Mouse (Mus musculus): ENCODE measurements at regions not wholly inside any gene's neighbourhood (a gene's known extent, or its start where the extent isn't known, plus 50 kb on each side); places are given as distances from the start of the nearest gene placed in this dataset.
"Not testable (repeated sequence)": the region's sequence is repeated elsewhere in the genome, so short reads cannot be mapped to it uniquely, and the experiment has no call there.

DNA sequence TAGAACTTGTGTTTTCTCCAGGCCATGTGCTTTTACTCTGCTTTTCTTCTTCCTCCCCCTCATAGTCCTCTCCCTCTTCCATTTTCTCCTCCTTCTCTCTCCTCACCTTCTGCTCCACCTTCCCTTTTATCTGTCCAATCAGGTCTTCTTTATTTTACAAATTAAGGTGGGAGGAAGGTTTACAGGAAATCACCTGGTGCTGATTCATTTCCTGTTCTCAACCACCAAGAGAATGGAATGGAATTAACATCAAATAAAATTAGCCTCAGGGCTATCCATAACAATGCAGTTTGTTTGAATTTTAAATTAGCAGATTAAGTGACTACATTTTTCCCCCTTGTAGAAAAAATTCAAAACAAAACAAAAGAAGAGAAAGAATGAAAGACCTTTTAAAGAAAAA, 414.3 kb upstream of the Slc39a10 start:
- ATAC-seq (ENCODE audit: poor library complexity, severe bottlenecking), result no peak

DNA sequence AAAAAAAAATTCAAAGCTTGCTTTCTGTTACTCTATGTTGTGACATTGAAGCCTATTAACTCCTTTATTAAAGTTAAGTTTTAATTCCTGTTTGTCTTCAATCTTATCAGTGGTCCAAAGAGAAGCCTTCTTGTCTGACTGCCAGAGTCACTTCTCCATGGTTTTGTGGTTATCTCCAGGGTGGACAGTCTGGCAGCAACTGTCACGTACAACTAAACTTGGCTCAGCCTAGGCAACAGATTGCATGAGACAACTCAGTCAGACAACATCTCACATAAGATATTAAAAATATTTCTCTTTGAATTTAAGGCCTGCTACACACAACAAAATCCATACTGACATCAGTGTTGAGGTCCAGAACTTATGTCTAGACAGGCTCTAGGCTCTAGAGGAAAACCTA, 406.7 kb upstream of the Slc39a10 start:
- no peak for ATAC-seq (ENCODE audit: poor library complexity, severe bottlenecking)

DNA sequence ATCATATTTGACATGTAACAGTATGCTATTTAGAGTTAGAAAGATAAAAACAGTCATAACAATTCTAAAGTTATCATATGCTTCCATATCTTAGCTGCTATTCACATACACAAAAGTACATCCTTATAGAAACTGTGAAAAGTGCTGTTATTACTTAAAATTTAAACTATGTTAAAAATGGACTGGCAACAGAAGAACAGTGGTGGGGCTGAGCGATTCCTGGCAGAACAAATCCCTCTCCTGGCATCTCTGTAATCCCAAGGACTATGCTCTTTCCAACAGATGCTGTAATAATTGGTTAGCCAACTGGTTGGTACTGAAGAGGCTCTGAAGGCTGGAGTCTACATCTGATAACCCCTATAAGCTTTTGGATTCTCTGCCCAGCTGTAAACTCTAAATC, 393.0 kb upstream of the Slc39a10 start:
- ATAC-seq (ENCODE audit: poor library complexity, severe bottlenecking), result no peak

DNA sequence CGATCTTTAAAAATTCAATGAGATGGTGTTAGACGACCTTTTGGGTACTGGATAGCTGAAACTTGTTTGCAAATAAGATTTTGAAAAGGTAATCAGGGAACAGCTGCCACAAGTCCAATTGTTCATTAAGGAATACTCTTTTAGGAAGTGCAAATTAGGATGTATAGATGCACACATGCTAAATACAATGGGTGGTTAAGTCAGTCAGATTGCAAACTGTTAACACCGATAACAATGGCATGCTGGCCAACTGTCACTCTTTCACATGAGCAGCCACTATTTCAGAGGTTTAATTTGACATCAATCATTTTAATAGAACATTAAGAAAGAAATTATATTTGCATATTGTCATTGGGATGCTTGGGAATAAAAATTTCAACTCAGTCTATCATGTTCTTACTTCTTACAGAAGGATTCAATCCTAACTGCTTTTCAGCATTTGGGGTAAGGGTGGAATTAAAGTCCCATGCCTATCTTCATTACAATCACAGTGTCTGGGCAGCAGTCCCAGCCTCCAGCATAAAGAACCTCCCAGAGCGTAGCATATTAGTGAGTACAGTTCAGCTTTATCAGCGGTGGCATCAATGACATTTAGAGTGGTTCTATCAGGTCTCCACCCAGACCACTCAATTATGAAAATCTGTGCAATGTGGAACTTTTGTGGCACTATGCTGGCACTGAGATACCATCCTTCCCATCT, 385.8 kb upstream of the Slc39a10 start:
- ATAC-seq (ENCODE audit: poor library complexity, severe bottlenecking), result no peak

DNA sequence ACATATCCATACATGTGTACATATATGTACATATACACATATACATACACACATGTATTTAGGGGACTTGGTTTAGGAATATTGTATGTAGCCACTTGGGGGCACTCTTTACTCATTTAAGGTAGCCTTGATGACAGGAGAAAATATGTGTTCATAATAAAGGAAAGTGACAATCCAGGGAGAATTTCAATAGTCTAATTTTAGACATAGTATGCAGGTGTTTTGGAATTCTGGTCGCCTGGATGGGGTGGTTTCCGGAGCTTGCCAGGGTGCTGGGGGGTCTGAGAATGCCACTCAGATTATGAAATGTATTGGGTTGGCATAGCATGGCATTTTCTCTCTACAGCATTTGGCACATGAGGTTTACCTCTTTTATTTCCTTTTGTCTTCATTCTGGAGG, 385.2 kb upstream of the Slc39a10 start:
- no peak for ATAC-seq (ENCODE audit: poor library complexity, severe bottlenecking)

DNA sequence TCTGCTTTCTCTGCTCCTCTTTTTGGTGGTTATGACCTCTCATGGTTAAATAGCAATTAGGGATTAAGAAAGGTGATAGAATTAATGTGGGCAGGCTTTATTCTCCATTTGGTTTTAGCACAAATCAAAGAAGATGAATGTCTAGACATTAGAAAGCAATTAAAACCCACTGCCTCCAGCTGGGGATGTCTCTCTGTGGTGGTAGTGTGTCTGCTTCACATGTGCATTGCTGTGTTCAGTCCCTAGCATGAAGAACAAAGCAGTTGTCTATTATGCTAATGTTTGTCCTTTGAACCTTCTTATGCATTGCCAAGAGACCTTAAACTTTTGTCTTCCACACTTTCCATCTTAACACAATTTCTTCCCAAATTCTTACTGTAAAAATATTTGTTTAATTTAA, 379.5 kb upstream of the Slc39a10 start:
- ATAC-seq (ENCODE audit: poor library complexity, severe bottlenecking), result no peak

DNA sequence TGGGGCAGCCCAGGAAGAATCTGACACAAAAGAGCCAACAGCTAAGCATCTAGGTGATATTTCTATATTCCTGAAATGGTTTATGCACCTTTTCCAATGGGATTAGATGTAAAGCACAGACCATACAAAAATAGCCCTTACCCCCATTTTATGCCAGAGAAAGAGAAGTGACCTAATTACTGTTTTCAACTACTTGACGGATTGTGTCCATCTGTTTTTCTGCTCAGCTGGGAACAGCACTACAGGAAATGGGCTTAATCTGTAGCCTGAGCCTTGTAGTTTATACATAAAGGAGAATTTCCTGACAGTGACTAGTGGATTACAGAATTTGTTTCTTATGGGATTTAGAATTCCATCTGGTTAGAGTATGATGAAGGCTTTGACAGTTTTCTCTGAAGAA, 371.0 kb upstream of the Slc39a10 start:
- ATAC-seq (ENCODE audit: poor library complexity, severe bottlenecking), result no peak

DNA sequence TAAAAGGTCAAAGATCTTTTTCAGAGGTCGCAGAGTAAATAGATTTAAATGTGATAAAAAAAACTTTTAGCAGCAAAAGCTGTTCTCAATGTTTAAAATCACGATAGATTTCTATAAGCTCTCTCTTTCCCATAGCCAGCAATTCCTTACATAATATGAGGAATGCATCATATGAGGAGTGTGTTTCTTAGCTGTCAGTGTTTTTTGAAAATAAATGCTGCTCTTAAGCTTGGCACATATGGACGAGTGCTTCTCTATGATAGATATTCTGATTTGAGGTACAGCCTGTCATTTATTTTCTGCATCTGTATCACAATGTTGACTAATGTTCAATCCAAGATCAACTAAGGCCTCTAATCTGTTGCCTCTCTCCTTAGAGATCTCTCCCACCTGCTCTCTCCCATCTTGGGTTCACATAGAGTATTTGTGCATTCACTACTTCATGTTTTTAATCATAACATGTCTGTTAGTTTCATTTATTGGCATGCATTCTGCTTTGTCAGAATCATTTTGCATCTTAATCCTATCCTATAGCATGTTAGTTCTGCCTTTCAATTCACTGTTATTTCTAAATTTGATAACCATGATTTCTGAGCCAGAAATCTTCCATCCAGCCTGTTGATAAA, 369.0 kb upstream of the Slc39a10 start:
- ATAC-seq (ENCODE audit: poor library complexity, severe bottlenecking), result no peak

DNA sequence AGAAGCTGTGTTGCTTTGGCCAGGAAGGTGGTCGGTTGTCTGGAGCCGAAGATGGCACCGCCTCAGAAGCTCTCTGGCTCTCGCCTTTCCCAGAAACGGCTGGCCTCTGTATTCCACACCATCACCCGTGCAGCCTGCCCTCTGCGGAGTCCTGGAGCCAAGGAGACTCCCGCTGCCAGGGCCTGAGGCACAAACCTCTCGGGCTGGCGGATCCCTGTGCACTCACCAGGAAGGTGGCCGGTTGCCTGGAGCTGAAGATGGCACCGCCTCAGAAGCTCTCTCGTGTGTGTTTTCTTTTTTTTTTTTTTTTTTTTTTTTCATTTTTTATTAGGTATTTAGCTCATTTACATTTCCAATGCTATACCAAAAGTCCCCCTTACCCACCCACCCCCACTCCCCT, 358.1 kb upstream of the Slc39a10 start:
- not testable (repeated sequence) for ATAC-seq (ENCODE audit: poor library complexity, severe bottlenecking)

DNA sequence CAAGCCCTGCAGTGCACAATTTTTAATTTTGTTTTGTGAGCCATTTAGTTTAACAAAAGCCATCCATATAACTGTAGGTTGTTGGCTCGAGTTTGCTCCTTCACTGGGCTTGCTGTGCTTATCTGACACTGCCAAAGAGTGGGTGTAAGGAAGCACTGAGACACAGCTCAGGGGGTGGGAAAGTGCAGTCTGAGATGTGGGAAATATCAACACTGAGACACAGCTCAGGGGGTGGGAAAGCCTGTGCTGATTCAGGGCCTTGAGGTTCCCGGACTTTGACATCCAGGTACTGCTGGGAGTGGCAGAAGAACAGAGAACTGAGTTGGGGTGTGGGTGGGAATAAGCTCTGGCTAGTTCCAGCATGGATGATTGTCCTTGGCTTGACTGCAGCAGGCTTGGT, 324.4 kb upstream of the Slc39a10 start:
- no peak for ATAC-seq (ENCODE audit: poor library complexity, severe bottlenecking)

DNA sequence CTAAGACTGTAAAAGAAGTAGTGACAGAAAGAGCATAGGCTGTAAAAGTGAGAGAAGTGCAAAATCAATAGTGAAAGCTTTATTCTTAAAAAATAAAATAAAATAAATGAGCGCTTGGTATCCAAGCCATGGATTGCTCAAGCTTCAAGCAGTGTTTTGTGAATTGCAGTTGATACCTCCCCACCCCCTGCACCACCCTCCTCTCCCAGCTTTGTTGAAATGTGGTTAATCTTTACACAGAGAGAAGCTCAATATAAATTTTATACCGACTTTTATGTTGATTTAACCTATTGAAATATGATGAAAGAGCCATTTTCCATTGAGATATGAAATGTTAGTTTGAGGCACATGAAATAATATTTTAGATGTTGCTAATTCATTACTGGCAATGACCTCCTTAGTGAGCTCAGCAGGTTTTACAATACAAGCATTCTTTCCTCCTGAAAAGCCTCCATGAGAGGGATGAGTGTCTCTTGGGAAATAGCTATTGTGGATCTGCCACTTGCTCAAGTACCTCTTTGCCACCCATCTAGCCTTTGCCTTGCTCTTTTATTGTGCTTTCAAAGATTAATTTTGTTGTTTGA, 323.9 kb upstream of the Slc39a10 start:
- ATAC-seq (ENCODE audit: poor library complexity, severe bottlenecking), result no peak

DNA sequence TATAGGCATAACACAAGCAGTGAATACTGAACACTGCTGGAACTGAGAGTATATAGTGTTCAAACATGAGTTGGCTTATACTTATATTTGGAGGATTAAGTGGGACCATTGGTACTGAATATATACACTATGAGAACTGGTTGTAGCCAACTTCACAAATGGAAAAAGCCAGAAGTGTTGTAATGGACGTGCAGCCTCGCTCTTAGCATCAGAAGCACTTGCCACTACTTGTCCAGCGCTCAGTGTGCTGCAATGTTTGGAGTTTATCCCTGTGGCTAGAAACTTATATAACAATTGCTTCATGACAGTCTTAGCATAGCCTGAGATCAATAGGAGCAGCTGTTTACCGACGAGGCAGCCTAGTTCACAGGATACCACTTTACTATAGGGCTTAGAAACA, 320.8 kb upstream of the Slc39a10 start:
- no peak for ATAC-seq (ENCODE audit: poor library complexity, severe bottlenecking)

DNA sequence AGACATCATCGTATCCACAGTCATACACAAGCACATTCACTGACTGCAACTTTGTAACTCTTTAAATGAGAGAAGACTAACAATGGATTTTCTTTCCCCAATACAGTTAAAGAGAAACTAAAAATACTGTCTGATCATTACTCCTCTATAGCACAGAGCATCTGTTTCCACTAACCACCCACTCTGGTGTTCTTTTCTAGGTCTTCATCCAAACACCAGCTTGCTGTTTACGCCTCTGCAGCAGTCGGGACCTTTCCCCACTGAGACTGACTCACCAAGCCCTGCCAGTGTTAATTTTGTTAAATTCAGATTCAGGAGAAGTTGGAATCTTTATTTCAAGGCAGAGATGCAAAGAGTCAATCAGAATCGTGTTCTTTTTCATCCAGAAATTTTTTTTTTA, 300.3 kb upstream of the Slc39a10 start:
- ATAC-seq (ENCODE audit: poor library complexity, severe bottlenecking), result no peak

DNA sequence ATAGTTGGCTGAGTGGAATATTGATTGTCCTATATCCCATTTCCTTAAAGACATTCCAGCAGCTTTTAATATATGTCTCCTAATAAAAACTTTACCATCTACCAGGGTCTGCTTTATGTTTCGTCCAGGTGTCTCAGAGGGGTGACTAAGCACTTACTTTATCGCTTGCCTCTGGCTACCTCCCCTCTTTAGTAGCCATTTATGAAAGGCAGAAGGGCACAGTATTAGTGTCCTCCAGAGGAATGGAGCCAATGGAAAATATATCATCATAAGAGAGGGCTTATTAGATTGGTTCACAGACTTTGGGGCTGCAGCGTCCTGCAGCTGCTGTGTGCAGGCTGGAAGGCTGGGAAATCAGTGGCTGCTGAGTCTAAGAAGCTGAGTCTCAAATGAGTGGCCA, 271.8 kb upstream of the Slc39a10 start:
- no peak for ATAC-seq (ENCODE audit: poor library complexity, severe bottlenecking)

DNA sequence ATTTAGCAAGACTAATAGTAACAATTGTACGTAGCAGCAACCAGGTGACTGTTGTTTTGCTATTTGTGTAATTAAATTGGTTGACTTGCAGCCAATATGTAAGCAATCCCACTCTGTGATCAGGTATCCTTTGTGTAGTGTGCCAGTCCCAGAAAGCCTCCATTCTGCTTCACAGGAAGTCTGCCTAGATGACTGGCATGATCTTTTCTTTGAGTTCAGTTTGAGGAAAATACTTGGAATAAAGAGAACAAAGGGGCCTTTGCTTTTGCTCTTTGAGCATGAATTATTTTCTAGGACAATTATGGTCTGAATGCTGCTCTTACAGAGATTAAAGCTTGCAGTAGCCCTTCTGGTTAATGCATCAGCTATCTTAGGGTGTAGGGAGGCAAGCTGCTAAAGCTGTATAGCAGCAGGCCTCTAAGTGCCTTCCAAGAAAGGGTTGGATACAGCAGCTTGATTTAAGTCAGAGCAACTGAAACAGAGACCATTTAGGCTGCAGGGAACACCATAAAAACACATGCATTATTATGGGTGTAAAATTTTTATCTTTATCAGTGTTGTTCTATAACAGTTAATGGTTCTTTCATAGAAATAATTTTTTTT, 271.3 kb upstream of the Slc39a10 start:
- no peak for ATAC-seq (ENCODE audit: poor library complexity, severe bottlenecking)

DNA sequence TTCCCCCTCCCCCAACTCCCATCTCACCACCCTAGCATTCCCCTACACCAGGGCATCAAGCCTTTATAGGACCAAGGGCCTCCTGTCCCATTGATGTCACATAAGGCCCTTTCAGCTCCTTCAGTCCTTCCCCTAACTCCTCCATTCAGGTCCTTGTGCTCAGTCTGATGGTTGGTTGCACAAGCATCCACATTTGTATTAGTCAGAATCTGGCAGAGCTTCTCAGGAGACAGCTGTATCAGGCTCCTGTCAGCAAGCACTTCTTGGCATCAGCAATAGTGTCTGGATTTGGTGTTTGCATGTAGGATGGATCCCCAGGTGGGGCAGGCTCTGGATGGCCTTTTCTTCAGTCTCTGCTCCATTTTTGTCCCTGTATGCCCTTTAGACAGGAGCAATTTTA, 237.4 kb upstream of the Slc39a10 start:
- not testable (repeated sequence) for ATAC-seq (ENCODE audit: poor library complexity, severe bottlenecking)

DNA sequence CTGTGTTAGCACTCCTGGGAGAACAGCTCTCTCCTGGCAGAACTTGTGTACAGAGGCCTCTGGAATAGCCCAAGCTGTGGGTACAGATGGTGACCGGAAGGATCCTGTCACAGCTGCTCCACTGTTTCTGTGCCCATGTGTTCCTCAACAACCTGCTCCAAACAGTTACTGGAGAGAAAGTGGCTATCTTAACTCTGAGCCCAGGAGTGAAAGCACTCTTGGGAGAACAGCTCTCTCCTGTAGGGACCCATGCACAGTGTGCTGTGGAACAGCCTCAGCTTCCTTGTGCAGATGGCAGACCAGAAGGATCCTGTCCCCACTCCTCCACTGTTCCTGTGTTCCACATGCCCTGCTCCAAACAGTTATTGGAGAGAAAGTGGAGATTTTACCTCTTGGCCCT, 227.0 kb upstream of the Slc39a10 start:
- ATAC-seq (ENCODE audit: poor library complexity, severe bottlenecking), result no peak

DNA sequence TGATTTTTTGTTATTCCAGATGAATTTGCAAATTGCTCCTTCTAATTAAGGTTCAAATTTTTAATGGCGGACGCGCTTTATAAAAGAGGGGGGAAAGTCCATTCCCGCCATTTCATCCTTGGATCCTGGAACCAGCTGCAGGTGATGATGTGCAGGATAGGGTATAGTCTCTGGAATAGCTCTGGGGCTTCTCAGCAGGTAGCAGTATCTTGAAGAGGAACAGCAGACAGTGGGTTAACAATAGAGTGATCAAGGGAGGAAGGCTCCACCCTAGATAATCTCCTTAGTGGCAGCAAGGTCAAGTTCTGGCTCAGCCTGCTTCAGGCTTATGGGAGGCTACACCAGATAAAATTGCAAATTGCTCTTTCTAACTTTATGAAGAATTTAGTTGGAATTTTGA, 224.0 kb upstream of the Slc39a10 start:
- ATAC-seq (ENCODE audit: poor library complexity, severe bottlenecking), result not testable (repeated sequence)

DNA sequence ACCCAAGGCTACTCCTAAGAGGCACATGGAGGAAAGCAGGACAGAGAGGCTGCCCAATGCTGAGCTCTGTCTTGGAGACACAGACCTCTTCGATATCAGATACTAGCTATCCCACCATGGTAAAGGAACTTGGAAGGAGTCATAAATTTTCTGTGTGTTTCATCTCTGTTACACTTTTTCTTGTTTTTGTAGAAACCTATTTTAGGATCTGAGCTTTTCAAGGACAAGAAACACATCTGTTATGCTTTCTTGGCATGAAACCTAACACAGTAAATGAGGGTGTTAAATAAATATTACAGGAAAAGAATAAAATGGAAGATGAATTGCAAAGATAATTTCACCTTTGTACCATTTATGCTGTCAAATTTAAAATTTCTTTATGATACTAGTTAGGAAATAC, 219.8 kb upstream of the Slc39a10 start:
- ATAC-seq (ENCODE audit: poor library complexity, severe bottlenecking), result no peak

DNA sequence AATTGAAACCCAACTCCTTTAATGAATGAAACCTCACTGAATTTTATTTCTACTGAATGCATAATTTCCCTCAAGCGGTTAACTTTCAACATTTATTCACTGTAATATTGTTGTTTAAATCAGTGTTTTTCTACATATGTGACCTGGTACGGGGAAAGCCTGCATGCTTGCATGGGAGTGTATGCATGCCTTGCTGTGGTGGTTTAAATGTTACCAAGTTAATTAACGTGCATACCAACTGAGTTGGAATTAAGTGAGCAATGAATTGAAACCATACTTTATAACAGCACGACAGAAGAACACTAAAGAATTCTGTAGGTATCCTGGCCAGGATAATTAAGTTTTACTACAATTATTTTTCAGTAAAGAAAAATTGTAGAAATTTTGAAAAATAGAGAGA, 211.4 kb upstream of the Slc39a10 start:
- ATAC-seq (ENCODE audit: poor library complexity, severe bottlenecking), result no peak

DNA sequence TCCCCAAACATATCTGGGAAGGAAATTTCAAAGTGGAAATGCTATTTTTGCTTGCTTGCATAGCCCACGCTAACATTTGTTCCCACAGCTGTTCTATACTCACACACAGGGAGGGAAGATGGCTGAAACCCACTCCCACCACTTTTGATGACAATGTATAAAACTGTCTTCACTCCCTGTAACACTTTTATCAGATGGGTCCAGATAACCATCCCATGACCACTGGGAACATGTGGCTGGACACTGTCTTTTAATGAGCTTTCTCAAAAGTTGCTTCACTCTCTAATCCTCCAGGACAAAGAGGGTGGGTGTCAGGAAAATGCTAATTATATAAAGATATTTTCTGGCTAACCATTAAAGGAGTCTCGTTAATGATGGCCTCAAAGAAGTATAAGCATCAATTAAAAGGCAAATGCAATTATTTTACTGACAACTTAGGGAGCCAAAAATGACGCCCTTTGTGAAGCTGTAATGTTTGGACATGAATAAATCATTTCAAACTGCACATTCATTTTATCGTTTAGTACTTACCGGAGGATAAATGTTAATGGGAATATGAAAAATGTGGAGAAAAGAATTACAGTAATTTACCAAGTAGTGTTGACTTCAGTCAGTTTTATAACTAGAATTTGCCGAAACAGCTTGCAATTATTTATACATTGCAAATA, 210.8 kb upstream of the Slc39a10 start:
- no peak for ATAC-seq (ENCODE audit: poor library complexity, severe bottlenecking)
